Mouse (Mus musculus): ENCODE data around the gene Slc30a10. TPM values are rescaled to one million over a fixed set of nuclear protein-coding genes. Genes with fewer than 3 reads are reported as not detected.

The Slc30a10 gene
- polyA plus RNA-seq (2016; fragmentation: Nextera tagmentation; extraction: Ambion mirVana): 1.3 and 1.4 TPM in 2 replicates

GRCm38 (mm10) chr1:185454575-185454954 is at the start of gene Slc30a10:
TSS of gene Slc30a10 (plus strand) at chr1:185454848.
- peak; percentile 62 for DNase-seq (ENCODE audit: low spot score)
- WGBS: 2% methylated on average over 18 of the region's 18 CpGs
- peaks cover 19% of the 10 kb centered on the region for H3K4me1 ChIP-seq
- peaks cover 47% of the 10 kb centered on the region for H3K27me3 ChIP-seq (ENCODE audit: low read depth, poor library complexity, severe bottlenecking)
- peak within 1 kb of the TSS; percentile 80 for H3K27ac ChIP-seq (replicated peaks)
- no peaks in the 10 kb centered on the region for H3K9me3 ChIP-seq (replicated peaks)
- no peaks in the 10 kb centered on the region for H3K36me3 ChIP-seq
- H3K4me3 ChIP-seq: peak within 1 kb of the TSS; percentile 73

GRCm38 (mm10) chr1:185405921-185406320 is 48.7 kb upstream of the Slc30a10 start:
- Histone ChIP-seq H3K4me3 (no peak overlapping the region), H3K4me1 (no peaks in the 10 kb centered on the region), H3K27me3 (ENCODE audit: low read depth, poor library complexity, severe bottlenecking) (no peaks in the 10 kb centered on the region), H3K27ac (replicated peaks) (no peak overlapping the region), H3K36me3 (peaks cover 96% of the 10 kb centered on the region), H3K9me3 (replicated peaks) (no peaks in the 10 kb centered on the region)
- DNase-seq (ENCODE audit: low spot score): no peak
- WGBS: 94% methylated on average over 10 of the region's 10 CpGs

GRCm38 (mm10) chr1:185409831-185410230 is 44.8 kb upstream of the Slc30a10 start:
- no peaks in the 10 kb centered on the region for H3K9me3 ChIP-seq (replicated peaks)
- H3K36me3 ChIP-seq: peaks cover 100% of the 10 kb centered on the region
- no peak overlapping the region for H3K4me3 ChIP-seq
- 80% methylated on average over 3 of the region's 3 CpGs for WGBS
- no peak overlapping the region for H3K27ac ChIP-seq (replicated peaks)
- H3K4me1 ChIP-seq: no peaks in the 10 kb centered on the region
- no peak for DNase-seq (ENCODE audit: low spot score)
- no peaks in the 10 kb centered on the region for H3K27me3 ChIP-seq (ENCODE audit: low read depth, poor library complexity, severe bottlenecking)

- Histone ChIP-seq H3K9me3 (replicated peaks) (no peaks in the 10 kb centered on the region), H3K4me3 (no peak overlapping the region), H3K4me1 (no peaks in the 10 kb centered on the region), H3K27ac (replicated peaks) (no peak overlapping the region), H3K36me3 (peaks cover 98% of the 10 kb centered on the region), H3K27me3 (ENCODE audit: low read depth, poor library complexity, severe bottlenecking) (no peaks in the 10 kb centered on the region)
- DNase-seq (ENCODE audit: low spot score): no peak
- 92% methylated on average over 9 of the region's 9 CpGs for WGBS
Measured at GRCm38 (mm10) chr1:185418011-185418410, 36.6 kb upstream of the Slc30a10 start.

GRCm38 (mm10) chr1:185419805-185420204 is 34.8 kb upstream of the Slc30a10 start:
- H3K27me3 ChIP-seq (ENCODE audit: low read depth, poor library complexity, severe bottlenecking): no peaks in the 10 kb centered on the region
- no peak overlapping the region for H3K27ac ChIP-seq (replicated peaks)
- no peak overlapping the region for H3K4me3 ChIP-seq
- H3K9me3 ChIP-seq (replicated peaks): no peaks in the 10 kb centered on the region
- no peaks in the 10 kb centered on the region for H3K4me1 ChIP-seq
- WGBS: 90% methylated on average over 5 of the region's 5 CpGs
- DNase-seq (ENCODE audit: low spot score): no peak
- peaks cover 98% of the 10 kb centered on the region for H3K36me3 ChIP-seq

GRCm38 (mm10) chr1:185420776-185421175 is 33.9 kb upstream of the Slc30a10 start:
- Histone ChIP-seq H3K27me3 (ENCODE audit: low read depth, poor library complexity, severe bottlenecking) (no peaks in the 10 kb centered on the region), H3K36me3 (peaks cover 99% of the 10 kb centered on the region)
- WGBS: 94% methylated on average over 6 of the region's 6 CpGs

GRCm38 (mm10) chr1:185426583-185426982 is 28.1 kb upstream of the Slc30a10 start:
- DNase-seq (ENCODE audit: low spot score): no peak
- no peak overlapping the region for H3K27ac ChIP-seq (replicated peaks)
- WGBS: 96% methylated on average over 5 of the region's 5 CpGs
- no peaks in the 10 kb centered on the region for H3K4me1 ChIP-seq
- no peak overlapping the region for H3K4me3 ChIP-seq
- H3K9me3 ChIP-seq (replicated peaks): no peaks in the 10 kb centered on the region
- H3K27me3 ChIP-seq (ENCODE audit: low read depth, poor library complexity, severe bottlenecking): no peaks in the 10 kb centered on the region
- H3K36me3 ChIP-seq: peaks cover 89% of the 10 kb centered on the region

More at GRCm38 (mm10) chr1:185420776-185421175, 33.9 kb upstream of the Slc30a10 start:
- no peaks in the 10 kb centered on the region for H3K9me3 ChIP-seq (replicated peaks)
- DNase-seq (ENCODE audit: low spot score): no peak
- H3K4me1 ChIP-seq: no peaks in the 10 kb centered on the region
- H3K4me3 ChIP-seq: no peak overlapping the region
- no peak overlapping the region for H3K27ac ChIP-seq (replicated peaks)

- no peak for DNase-seq (ENCODE audit: low spot score)
- Histone ChIP-seq H3K27ac (replicated peaks) (no peak overlapping the region), H3K4me1 (no peaks in the 10 kb centered on the region), H3K9me3 (replicated peaks) (no peaks in the 10 kb centered on the region), H3K4me3 (no peak overlapping the region), H3K36me3 (peaks cover 50% of the 10 kb centered on the region), H3K27me3 (ENCODE audit: low read depth, poor library complexity, severe bottlenecking) (no peaks in the 10 kb centered on the region)
- 95% methylated on average over 5 of the region's 5 CpGs for WGBS
Measured at GRCm38 (mm10) chr1:185430488-185430887, 24.2 kb upstream of the Slc30a10 start.

GRCm38 (mm10) chr1:185431245-185431997 is 23.2 kb upstream of the Slc30a10 start:
- no peak for DNase-seq (ENCODE audit: low spot score)
- Histone ChIP-seq H3K27ac (replicated peaks) (no peak overlapping the region), H3K4me1 (no peaks in the 10 kb centered on the region), H3K27me3 (ENCODE audit: low read depth, poor library complexity, severe bottlenecking) (no peaks in the 10 kb centered on the region), H3K36me3 (peaks cover 40% of the 10 kb centered on the region), H3K4me3 (no peak overlapping the region), H3K9me3 (replicated peaks) (no peaks in the 10 kb centered on the region)
- 87% methylated on average over 6 of the region's 6 CpGs for WGBS

GRCm38 (mm10) chr1:185431998-185432317 is 22.7 kb upstream of the Slc30a10 start:
- WGBS: 89% methylated on average over 13 of the region's 13 CpGs
- no peak overlapping the region for H3K4me3 ChIP-seq
- no peaks in the 10 kb centered on the region for H3K9me3 ChIP-seq (replicated peaks)
- no peak overlapping the region for H3K27ac ChIP-seq (replicated peaks)
- DNase-seq (ENCODE audit: low spot score): no peak
- H3K4me1 ChIP-seq: no peaks in the 10 kb centered on the region
- H3K27me3 ChIP-seq (ENCODE audit: low read depth, poor library complexity, severe bottlenecking): no peaks in the 10 kb centered on the region
- peaks cover 35% of the 10 kb centered on the region for H3K36me3 ChIP-seq

- 85% methylated on average over 6 of the region's 6 CpGs for WGBS
- peaks cover 23% of the 10 kb centered on the region for H3K36me3 ChIP-seq
Measured at GRCm38 (mm10) chr1:185433112-185433511, 21.5 kb upstream of the Slc30a10 start.

GRCm38 (mm10) chr1:185438841-185439580 is 15.6 kb upstream of the Slc30a10 start:
- Histone ChIP-seq H3K27me3 (ENCODE audit: low read depth, poor library complexity, severe bottlenecking) (no peaks in the 10 kb centered on the region), H3K27ac (replicated peaks) (no peak overlapping the region), H3K9me3 (replicated peaks) (no peaks in the 10 kb centered on the region), H3K4me3 (no peak overlapping the region), H3K36me3 (no peaks in the 10 kb centered on the region), H3K4me1 (peaks cover 13% of the 10 kb centered on the region)
- WGBS: 81% methylated on average over 9 of the region's 9 CpGs
- DNase-seq (ENCODE audit: low spot score): no peak

More at GRCm38 (mm10) chr1:185433112-185433511, 21.5 kb upstream of the Slc30a10 start:
- Histone ChIP-seq H3K4me3 (no peak overlapping the region), H3K27me3 (ENCODE audit: low read depth, poor library complexity, severe bottlenecking) (no peaks in the 10 kb centered on the region), H3K4me1 (no peaks in the 10 kb centered on the region), H3K27ac (replicated peaks) (no peak overlapping the region), H3K9me3 (replicated peaks) (no peaks in the 10 kb centered on the region)
- no peak for DNase-seq (ENCODE audit: low spot score)
